Mouse (Mus musculus): ENCODE measurements around the gene Med23.

DNA sequence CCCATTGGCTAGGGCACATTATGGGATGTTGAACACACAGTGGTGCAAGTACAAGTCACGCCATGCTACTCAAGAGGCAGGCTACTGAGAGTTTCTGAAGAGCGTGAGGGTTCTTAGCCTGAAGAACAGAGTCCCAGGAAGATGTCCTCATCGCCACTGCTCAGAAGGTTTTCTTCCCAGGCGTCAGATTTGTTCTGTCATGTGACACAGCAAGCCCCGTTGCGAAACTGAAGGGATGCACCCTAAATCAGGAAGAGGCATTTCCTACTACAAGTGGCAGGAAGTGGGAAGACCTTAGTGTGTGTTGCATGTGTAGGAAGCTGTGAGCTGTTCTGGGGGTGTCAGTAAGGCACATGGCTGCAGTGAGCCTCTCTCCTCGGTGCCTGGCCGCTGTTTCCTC is 41.4 kb downstream of the Med23 start:
- no peak for TF ChIP-seq CTCF (IDR thresholded peaks at IDR 0.05; ENCODE audit: borderline replicate concordance, insufficient read depth, low read length)
- TF ChIP-seq POLR2A (IDR thresholded peaks at IDR 0.05; ENCODE audit: low read depth, low read length) = no peak

All from embryonic fibroblast, embryonic 13.5 days (primary cell).